Mouse (Mus musculus): Measurements from ENCODE around the gene Tcam1.
"Not testable (repeated sequence)": the region's sequence is repeated elsewhere in the genome, so short reads cannot be mapped to it uniquely, and the experiment has no call there.

Tcam1 gene

DNA sequence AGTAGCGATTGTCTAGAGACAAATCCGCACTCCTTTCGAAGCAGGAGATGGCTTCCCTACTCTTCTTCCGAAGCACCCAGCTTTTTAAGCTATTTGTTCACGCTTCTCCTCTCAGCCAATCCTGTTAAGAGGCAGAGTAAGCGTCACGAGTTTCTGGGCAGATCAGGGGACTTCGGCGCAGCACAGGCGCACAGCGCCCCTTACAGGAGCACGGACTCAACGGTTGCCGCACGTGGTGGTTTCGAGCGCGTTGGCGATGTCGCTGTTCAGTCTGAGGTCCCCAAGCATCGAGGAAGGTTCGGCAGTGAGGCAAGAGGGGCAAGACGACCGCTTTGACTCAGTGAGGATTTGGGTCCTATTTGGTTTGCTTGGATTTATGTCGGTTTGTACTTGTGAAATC is at the start of gene Tcam1:
Gene Tcam1 (plus strand): TSS at position 219 of the 400 bp plus-strand sequence.
- peak; percentile 93 for DNase-seq (ENCODE audit: extremely low spot score, low read depth, low spot score)

DNA sequence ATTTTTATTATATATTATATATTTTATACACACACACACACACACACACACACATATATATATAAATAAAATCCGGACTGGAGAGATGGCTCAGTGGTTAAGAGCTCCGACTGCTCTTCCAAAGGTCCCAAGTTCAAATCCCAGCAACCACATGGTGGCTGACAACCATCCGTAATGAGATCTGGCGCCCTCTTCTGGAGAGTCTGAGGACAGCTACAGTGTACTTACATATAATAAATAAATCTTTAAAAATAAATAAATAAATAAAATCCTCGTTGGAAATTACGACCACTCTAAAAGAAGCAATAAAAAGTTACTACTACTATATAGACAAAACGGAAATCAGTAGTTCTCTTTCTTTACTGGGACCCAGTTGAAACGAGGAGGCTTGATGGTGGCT is 42.5 kb upstream of the Tcam1 start:
- not testable (repeated sequence) for DNase-seq (ENCODE audit: extremely low spot score, low read depth, low spot score)

DNA sequence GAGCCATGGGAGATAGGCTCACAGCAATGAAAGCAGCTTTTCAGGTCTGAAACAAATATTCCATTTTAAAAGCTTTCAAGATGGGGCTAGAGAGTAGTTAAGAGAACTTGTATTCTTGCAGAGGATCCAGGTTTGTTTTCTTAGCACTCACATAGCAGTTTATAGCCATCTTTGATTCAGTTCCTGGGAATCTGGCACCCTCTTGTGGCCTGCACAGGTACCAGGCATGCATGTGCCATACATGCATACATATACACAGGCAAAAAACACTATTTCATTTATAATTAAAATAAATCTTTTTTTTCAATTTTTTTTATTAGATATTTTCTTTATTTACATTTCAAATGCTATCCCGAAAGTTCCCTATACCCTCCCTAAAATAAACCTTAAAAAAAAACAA is 29.6 kb upstream of the Tcam1 start:
- DNase-seq (ENCODE audit: extremely low spot score, low read depth, low spot score) = no peak

DNA sequence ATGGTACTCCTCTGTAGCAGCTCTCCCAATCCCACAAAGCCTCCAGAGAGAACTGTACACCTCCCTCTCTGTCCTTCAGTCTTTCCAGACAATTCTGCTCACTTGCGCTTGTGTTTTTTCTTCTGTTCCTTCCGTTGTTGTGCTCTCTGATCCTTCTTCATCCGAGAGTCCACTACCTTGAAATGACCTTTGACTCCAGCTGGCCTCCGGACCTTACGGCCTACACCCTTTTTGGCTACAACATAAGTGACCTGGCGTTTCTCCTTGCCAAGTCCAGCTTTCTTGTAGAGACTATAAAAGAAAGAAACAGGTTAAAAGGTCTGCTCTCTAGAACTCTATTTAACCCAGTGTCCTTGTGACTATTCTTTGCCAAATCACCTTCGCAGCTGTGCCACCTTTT is 27.1 kb upstream of the Tcam1 start:
- DNase-seq (ENCODE audit: extremely low spot score, low read depth, low spot score) = no peak

DNA sequence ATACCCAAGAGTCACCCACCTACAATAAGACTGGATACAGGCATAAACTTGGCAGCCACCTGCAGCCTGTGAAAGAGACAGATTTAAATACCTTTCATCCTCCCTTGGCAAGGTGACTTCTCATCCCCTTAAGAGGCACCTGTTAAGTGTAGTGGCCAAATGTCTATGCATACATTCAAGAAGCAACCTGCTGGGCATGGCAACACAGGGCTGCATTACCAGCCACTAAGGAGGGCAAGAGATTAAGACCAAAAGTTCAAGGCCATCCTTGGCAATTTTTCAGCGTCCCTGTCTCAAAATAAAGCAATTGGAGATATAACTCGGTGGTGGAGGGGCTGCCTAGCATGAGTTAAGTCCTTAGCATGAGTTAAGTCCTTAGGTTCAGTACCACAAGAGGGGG is 21.7 kb upstream of the Tcam1 start:
- no peak for DNase-seq (ENCODE audit: extremely low spot score, low read depth, low spot score)

DNA sequence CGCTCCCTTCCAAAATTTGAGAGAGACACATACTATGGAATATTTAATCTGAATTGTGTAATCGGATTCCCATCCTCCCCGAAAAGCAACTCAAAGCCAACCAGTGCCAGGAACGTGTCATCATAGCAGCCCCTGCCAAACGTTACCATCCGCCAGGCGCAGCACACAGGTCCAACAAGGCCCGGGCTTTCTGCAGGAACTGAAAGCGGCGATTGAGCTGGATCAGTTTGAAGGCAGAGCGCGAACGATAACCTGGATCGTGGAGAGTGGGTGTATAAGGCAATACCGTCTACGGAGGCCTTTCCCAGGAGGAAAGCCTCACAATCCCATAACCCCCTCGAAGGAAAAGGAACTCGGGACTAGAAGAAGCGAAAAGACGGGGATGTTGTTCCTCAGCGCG is 21.3 kb upstream of the Tcam1 start:
- no peak for DNase-seq (ENCODE audit: extremely low spot score, low read depth, low spot score)

DNA sequence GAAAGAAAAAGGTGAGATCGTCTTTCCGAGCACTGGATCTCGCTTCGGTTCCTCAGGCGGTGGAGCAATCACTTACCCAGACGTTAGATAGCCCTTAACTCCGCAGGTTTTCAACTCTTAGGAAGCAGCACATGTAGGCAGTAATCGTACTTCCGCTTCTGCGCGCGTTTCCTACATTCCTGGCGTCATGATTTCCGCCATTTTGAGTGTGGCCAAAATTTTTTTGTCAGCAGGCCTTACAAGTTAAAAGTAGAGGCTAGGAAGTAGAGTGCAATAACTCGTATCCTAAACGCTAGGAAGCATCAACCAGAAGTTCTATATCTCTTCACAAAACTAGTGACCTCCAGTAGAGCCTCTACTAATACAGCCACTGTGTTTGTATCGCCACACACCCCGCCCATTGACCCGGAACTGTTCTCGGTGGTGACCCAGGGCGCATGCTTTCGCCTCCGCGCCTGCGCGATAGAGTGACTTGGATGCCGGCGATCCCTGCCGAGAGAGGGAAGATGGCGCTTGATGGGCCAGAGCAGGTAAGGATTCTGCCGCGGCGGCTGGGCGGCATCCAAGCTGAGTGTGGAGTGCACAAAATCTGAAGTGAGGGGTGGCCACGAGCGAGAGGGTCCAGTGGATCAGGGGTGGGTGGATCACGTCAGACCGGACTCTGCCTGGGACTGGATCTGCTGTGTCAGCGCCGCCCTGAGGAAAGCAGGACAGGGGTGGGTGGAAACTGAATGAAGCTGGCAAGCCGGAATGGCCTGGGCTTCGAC is 20.6 kb upstream of the Tcam1 start, which contains the start of the genes Ftsj3 and Psmc5:
Gene Ftsj3 (minus strand): TSS at position 395 of the 767 bp plus-strand sequence.
Gene Psmc5 (plus strand): TSS at position 470 of the 767 bp plus-strand sequence.
- peak; percentile 92 for DNase-seq (ENCODE audit: extremely low spot score, low read depth, low spot score)

DNA sequence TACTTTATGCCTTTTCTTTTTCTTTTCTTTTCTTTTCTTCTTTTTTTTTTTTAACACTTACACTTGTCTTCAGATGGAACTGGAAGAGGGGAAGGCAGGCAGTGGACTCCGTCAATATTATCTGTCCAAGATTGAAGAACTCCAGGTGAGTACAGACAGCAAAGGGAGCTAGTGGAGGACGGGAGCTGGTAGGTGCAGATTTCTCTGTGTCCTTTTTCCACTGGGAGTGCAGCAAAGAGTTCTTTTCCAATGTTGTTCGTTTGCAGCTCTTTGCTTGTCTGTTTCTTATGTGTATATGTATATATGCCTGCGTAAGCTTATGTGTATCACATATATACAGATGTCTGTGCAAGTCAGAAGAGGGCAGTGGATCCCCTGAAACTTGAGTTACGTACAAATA is 19.7 kb upstream of the Tcam1 start:
- DNase-seq (ENCODE audit: extremely low spot score, low read depth, low spot score) = no peak

DNA sequence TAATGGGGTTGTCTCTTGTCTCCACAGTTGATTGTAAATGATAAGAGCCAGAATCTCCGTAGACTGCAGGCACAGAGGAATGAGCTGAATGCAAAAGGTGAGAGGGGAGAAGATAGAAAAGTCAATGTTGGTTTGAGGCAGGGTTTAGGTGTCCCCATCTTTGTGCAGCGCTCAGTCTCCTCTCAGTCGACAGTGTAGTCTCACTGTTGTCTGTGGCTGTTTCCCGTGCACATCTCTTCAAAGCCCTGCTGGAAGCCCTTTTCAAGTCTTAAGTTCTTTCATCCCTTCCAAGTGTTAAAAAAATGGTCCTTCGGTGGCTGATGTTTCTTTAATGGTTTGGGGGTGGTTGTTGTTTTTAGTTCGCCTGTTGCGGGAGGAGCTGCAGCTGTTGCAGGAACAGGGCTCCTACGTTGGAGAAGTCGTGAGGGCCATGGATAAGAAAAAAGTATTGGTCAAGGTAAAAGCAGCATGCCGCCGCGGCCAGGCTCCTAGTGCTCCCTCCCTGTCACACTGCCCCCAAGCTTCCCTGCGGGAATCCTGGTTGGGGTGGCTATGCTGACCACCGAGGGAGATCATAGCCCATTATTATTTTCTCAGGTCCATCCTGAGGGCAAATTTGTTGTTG is 15.5 kb upstream of the Tcam1 start:
- DNase-seq (ENCODE audit: extremely low spot score, low read depth, low spot score) = no peak

DNA sequence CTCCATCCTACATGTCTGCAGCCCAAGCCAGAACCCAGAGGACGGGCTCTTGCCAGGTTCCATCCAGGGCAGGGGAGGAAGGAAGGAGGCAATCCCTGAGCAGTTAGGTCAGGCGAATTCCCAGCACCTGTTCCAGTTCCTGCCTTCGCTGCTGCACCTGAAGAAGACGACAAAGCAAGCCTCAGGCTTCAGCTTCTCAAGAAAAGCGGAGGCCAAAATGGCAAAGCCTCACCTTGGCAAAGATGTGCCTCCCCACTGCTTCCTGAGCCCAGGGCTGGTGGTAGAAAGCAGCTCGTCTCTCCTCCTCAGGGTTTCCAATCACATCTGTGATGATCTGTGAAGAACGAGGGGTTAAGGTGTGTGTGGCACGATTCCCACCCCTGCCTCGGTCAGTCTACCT is 12.5 kb upstream of the Tcam1 start:
- no peak for DNase-seq (ENCODE audit: extremely low spot score, low read depth, low spot score)

DNA sequence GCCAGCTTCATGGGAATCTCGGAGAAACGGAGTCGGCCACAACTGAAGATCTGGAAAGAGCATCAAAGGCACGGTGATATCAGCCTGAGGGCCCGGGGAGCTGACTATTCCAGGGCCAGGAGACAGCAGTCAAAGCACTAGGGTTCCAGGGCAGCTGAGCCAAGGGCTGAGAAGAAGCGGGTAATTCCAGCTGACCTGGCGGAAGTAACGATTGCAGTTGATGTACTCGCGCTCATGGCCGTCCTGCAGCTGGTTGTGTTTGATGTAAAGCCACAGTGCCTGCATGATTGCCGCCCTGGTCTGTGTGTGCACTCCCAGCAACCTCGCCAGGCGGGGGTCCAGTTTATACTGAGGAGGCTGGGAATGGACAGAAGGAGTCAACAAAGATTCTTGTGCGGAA is 11.5 kb upstream of the Tcam1 start:
- no peak for DNase-seq (ENCODE audit: extremely low spot score, low read depth, low spot score)

DNA sequence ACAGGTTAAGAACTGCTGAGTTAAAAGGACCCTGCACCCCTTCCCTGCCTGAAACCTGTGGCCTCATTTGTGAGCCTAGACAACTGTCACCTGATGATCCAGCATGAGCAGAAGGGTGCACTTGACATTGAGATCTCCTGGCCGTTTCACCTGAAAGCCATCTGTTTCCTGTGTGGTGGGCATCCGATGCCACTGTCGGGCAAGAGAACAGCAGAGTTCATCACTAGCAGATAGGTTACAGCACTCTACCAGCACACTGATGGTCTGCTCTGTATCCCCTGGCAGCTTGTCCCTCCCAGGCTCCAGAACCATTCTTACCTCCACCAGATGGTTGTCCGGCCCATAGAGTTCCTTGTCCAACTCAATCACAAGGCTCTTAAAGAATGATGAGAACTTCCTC is 10.9 kb upstream of the Tcam1 start:
- DNase-seq (ENCODE audit: extremely low spot score, low read depth, low spot score) = no peak

DNA sequence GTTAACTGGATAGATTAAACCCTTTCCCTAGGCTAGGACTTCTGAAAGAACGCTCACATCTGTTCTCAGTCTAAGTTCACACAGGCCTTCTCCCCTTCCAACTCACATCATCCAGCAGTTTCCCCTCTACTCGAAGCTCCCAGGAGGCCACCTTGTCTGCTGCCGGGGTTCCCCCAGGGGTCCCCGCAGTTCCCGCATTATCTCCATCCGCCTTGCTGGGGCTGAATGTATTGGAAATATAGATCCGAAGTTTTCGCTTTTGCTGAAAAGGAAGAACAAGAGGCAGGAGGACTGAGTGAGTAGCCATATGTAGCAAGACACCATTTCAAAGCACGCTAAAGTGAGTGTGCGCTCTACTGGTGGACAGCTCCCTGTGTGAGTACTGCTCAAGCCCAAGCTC is 10.0 kb upstream of the Tcam1 start:
- no peak for DNase-seq (ENCODE audit: extremely low spot score, low read depth, low spot score)

DNA sequence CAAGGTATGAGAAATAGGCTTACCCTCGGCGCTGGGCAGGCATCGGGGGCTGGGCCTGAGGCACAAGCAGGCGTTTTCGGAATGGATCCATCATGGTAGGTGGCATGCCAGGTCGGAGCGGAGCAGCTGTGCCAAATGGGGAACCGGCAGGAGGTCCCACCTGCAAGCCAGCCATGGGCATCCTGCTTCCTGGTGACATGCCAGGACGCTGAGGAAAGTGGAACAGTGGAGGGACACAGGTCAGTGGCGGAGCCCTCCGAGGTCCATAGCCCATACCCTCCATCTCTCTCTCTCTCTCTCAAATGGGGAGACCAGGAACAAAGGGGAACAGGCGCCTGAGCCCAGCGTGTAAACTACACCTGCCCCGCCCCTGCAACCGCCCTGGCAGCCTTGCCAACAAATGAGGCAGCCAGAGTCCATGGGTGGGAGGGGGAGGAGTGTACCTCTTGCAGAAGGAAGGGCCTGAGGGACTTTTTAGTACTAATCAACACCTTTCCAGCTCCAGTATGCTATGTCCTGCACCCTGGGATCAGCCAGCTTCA is 9.1 kb upstream of the Tcam1 start:
- DNase-seq (ENCODE audit: extremely low spot score, low read depth, low spot score) = no peak

DNA sequence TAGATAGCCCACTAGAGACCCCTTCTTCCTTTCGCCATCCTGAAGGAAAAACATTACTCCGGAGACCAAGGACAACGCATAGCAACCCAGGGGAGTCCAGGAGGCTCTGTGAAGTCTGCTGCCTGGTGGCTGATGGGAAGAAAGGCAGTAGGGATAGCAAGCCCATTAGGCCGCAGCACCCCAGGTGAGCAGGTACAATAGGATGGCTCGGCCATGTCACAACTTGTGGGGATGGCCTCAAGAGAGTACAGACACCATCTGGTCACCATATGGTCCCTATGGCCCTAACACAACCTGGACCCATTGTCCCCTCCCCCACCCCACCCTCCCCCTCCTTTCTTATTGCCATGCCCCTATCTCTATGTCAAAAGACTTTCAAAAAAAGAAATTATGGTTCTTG is 8.6 kb upstream of the Tcam1 start:
- DNase-seq (ENCODE audit: extremely low spot score, low read depth, low spot score) = no peak

DNA sequence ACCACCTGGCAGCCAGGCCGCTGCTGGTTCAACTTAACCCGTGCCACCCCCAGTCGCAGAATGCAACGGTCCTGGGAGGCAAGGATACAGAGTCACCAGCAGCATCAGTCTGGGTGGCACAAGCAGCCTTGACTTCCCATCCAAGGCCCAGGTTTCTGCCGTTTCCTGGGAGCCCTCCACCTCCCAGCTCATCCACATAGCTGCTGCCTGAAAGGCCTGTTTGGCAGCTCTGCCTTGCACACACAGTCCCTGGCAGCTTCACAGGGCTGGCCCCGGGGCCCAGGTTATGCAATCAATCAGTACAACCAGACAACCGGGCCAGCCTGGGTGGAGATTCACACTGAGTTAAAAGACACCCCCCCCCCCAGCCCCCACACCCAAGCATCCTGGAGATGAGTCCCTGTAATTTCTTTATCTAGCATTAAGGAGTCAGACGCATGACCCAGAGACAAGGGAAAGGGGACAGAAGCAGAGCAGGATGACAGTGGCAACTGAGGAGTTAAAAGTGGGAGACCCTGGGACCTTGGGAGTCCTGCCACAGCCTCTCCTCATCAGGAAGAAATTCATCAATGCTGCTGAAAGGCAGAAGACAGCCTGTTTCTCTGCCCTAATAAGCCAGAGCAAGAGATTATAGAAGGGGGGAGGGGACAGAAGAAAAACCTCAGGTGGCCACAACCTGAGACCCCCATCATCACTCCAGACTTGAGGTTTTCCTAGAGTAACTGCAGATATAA is 8.0 kb upstream of the Tcam1 start:
- no peak for DNase-seq (ENCODE audit: extremely low spot score, low read depth, low spot score)

DNA sequence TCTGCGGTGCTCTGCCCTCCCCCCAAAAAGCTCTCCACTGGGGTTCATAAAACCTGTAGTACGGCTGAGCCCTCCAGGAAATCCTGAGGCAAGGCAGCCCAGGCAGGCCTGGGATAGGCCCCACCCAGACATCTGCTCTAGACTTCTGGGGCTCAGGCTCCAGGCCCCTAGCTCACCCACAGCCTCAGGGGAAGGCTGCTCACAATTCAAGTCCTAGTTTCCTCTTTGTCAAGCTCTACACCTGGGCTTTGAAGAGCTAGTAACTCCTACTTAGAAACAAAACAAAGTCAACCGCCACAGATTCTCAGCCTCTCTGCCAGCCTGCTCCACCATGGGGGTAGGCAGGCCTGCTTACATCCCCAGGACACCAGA is 7.4 kb upstream of the Tcam1 start:
- no peak for DNase-seq (ENCODE audit: extremely low spot score, low read depth, low spot score)

DNA sequence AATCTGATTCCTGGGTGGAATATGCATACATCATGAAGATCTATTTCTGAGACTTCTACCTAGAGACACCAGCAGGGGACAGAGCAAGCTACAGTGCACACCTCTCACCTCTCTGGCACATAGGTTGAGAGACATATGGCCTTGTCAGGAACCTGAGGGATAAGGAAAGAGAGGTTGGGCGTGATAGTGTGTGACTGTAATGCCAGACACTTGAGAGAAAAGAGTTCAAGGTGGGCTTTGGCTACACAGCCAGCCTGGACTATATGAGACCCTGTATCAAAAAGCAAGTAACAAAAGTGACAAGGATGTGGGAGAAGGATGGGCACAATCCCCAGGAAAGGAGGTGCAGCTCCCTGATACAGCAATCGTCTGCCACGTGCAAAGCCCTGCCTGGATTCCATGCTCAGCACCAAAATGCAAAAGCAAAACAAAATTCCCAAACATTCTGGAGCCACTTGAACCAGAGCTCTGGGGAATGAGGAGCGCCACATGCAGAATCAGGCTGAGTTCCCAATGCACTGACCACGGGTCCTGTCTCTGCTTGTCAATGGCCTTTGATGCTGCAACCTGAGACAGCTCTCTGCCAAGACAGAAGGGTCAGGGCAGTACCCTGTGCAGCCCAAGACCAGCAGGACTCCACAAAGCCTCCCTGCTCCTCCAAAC is 5.2 kb upstream of the Tcam1 start:
- no peak for DNase-seq (ENCODE audit: extremely low spot score, low read depth, low spot score)

DNA sequence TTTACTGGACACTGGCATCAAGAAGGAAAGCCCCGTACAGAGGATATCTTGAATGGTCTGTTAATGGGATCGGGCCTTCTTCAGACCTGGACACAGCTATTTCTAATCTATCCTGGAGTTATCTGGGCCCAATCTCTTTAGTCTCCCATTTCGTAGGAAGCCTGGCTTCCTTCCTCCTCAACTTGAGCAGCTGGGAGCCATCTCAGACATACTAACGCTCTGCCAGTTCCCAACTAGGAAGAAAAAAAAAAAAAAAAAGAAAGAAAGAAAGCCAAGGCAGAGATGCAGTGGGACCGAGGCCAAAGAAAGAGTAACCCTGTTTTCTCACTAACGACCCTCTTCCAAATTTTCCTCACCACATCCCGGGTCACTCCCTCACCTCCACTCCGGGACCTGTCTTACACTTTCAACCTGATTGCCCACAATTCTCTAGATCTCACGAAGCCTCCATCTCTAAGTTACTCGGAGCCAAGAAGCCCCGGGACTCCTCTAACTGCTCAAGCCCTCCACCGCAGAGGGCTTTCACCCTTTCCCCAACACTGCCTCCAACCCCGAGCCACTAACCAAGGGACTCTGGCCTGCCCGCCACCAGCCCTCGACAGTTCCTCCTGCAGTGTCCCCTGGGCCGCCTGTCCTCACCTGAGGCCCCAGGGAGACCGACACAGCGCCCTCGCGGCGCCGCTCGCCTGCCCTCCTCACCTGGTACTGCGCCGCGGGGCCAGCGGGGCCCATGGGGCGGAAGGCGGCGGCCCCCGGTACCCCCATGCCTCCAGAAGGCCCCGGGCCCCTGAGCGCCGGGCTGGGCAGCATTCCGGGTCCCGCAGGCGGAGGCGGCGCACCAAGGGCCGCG is 4.5 kb upstream of the Tcam1 start:
- DNase-seq (ENCODE audit: extremely low spot score, low read depth, low spot score) = no peak

DNA sequence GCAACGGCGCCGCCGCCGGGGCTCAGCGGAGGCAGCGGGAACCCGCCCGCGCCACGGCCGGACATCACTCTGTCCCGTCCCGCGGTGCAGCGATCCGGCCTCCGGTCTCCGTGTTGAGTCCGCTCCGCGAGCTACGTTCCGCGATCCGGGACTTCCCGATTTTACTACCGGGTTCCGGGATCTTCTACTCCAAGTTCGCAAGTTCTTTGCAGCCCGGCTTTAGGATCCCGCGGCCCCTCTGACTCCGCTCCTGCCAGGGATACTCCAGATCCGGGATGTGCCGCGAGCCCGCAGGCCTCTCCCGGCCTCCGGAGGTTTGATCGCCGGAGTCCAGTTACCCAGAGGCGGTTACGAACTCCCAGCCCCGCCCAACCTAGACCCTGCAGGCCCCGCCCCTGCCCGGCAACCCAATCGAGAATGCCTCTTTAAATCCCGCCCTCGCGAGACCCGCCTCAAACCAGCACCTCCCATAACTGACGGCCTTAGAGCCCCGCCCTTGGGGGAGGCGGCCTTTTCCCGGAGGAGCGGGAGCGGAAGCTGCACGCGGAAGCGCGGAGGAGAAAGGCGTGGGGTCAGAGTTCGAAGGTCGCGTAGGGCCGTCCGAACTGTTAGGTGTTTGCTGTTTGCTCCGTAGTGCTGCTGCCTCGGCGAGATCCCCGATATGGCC is 3.7 kb upstream of the Tcam1 start, which contains the start of gene Smarcd2:
Gene Smarcd2 (minus strand): TSS at position 329 of the 667 bp plus-strand sequence.
- peak; percentile 89 for DNase-seq (ENCODE audit: extremely low spot score, low read depth, low spot score)

Data from hindlimb bud, embryonic 11.5 days (tissue).